Mouse (Mus musculus): ENCODE data around the gene Lrrc51. TPM values are rescaled to one million over a fixed set of nuclear protein-coding genes. Genes with fewer than 3 reads are reported as not detected.
A peak's percentile ranks its signal among the peaks of the same experiment; 100 is the strongest.
"Not testable (repeated sequence)": the region's sequence is repeated elsewhere in the genome, so short reads cannot be mapped to it uniquely, and the experiment has no call there.

The Lrrc51 gene
- polyA plus RNA-seq, 1 experiment from 2014 or later = 8.8 TPM

DNA sequence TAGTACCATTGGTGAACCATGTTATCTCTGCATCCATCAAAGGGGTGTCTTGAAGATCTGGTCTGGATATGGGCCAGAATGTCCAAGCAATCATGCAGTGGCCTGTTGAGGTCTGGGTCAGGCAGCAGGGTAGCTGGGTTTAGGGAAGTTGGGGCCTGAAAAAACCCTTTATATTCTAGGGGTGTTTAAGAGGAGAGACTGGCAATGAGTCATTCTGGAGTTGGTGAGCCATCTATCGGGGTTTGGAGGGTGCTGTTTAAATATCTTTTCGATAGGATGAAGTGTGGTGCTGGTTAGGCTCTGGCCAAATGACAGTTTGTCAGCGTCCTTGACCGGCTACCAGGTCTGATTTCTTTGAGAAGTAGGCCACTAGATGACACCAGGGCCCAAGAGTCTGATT, 2.3 kb upstream of the Lrrc51 start:
- no peaks in the 10 kb centered on the region for H3K9me3 ChIP-seq (ENCODE audit: control insufficient read depth, low read length)
- no peak overlapping the region for H3K4me3 ChIP-seq (ENCODE audit: low read depth, low read length)
- no peak overlapping the region for H3K27ac ChIP-seq (ENCODE audit: low read depth, low read length)
- ATAC-seq (ENCODE audit: insufficient read depth, low FRiP score, low TSS enrichment) = no peak
- H3K4me1 ChIP-seq (ENCODE audit: control insufficient read depth, insufficient read depth, low read length) = peaks cover 3% of the 10 kb centered on the region; the same call in 1 of the 2 replicates
- no peak for DNase-seq (ENCODE audit: low spot score)
- H3K9ac ChIP-seq (ENCODE audit: low read length) = no peak overlapping the region
- H3K27me3 ChIP-seq (ENCODE audit: control insufficient read depth, insufficient read depth, low read length) = no peaks in the 10 kb centered on the region
- whole genome bisulfite sequencing = 92% methylated on average over 4 of the region's 4 CpGs
- peaks cover 2% of the 10 kb centered on the region; the same call in 1 of the 2 replicates for H3K36me3 ChIP-seq (ENCODE audit: control insufficient read depth, insufficient read depth, low read length)
- no peak overlapping the region for H3K4me2 ChIP-seq (ENCODE audit: low read depth)

DNA sequence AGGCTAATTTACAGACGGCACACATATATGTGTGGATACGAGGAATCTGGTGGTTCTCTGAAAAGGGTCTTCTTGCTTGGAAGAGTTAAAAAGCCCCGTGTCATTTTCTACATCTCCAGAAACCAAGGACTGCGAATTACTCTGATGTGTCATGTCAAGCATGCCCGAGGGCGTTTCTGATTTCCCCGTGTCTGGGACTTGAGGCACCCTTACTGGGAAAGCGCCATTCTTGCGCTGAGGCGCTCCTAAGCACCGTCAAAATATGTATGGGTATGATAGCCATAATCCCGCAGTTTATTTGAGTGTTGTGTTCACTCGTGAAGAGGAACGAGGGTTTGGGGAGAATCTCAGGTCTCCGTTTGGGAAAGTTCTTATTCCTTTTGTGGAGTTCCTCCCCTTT, 395 bp downstream of the Lrrc51 start:
- H3K27ac ChIP-seq (ENCODE audit: low read depth, low read length) = 0 out of 2 replicates have a peak overlapping the region, but pooled peaks have one; percentile 27
- WGBS = 10% methylated on average over 15 of the region's 15 CpGs
- no peak for DNase-seq (ENCODE audit: low spot score)
- peak overlapping the region; percentile 90 for H3K4me3 ChIP-seq (ENCODE audit: low read depth, low read length)
- peaks cover 2% of the 10 kb centered on the region; the same call in 1 of the 2 replicates for H3K36me3 ChIP-seq (ENCODE audit: control insufficient read depth, insufficient read depth, low read length)
- peak overlapping the region; percentile 80 for H3K4me2 ChIP-seq (ENCODE audit: low read depth)
- peak; percentile 48 for ATAC-seq (ENCODE audit: insufficient read depth, low FRiP score, low TSS enrichment)
- H3K4me1 ChIP-seq (ENCODE audit: control insufficient read depth, insufficient read depth, low read length) = peaks cover 3% of the 10 kb centered on the region; the same call in 1 of the 2 replicates
- no peaks in the 10 kb centered on the region for H3K9me3 ChIP-seq (ENCODE audit: control insufficient read depth, low read length)
- no peaks in the 10 kb centered on the region for H3K27me3 ChIP-seq (ENCODE audit: control insufficient read depth, insufficient read depth, low read length)
- peak overlapping the region; percentile 69 for H3K9ac ChIP-seq (ENCODE audit: low read length)

DNA sequence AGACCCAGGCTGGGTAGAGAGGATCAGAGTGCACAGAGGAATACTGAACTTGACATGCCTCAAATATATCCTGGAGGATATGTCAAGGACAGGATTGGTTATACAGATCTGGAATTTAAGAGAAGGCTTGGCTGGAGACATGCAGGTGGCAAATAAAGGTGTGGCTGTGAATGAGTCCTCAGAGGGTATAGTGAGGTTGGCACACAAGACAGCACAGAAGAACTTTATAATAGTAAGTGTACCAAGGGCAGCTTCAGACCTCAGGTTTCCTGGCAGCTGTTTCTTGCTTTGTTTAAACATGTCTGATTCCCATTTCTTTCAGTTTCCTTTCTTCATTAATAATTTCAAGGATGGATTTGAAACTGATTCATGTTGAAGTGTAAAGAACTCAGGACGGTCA, 1.1 kb downstream of the Lrrc51 start:
- 95% methylated on average over 1 of the region's 1 CpGs for WGBS
- DNase-seq (ENCODE audit: low spot score) = no peak

DNA sequence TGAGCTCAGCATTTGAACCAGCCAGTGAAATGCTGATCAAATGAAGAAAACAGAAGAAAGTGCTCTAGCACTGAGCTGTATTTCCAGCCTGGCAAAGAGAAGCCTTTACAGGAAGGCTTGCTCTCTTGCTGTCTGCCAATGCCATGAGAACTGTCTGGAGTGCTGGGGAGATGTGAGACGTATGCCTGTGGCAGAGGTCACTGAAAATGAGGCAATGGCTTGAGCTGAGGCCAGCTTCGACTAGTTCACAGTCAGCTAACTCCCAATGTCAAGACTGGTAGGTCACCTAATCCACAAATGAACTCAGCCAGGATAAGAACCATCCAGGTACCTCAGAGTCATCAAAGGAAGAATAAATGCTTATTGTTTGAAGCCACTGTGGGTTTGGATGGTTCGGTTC, 5.6 kb downstream of the Lrrc51 start:
- H3K9me3 ChIP-seq (ENCODE audit: control insufficient read depth, low read length) = no peaks in the 10 kb centered on the region
- H3K4me1 ChIP-seq (ENCODE audit: control insufficient read depth, insufficient read depth, low read length) = no peaks in the 10 kb centered on the region
- H3K9ac ChIP-seq (ENCODE audit: low read length) = no peak overlapping the region
- no peaks in the 10 kb centered on the region for H3K27me3 ChIP-seq (ENCODE audit: control insufficient read depth, insufficient read depth, low read length)
- no peak overlapping the region for H3K4me3 ChIP-seq (ENCODE audit: low read depth, low read length)
- WGBS = 89% methylated on average over 3 of the region's 3 CpGs
- DNase-seq (ENCODE audit: low spot score) = no peak
- no peak overlapping the region for H3K27ac ChIP-seq (ENCODE audit: low read depth, low read length)
- no peaks in the 10 kb centered on the region for H3K36me3 ChIP-seq (ENCODE audit: control insufficient read depth, insufficient read depth, low read length)
- H3K4me2 ChIP-seq (ENCODE audit: low read depth) = no peak overlapping the region
- no peak for ATAC-seq (ENCODE audit: insufficient read depth, low FRiP score, low TSS enrichment)

More for the DNA sequence above, 1.1 kb downstream of the Lrrc51 start:
- Histone ChIP-seq H3K27me3 (ENCODE audit: control insufficient read depth, insufficient read depth, low read length) (no peaks in the 10 kb centered on the region), H3K4me3 (ENCODE audit: low read depth, low read length) (no peak overlapping the region), H3K9me3 (ENCODE audit: control insufficient read depth, low read length) (no peaks in the 10 kb centered on the region), H3K4me2 (ENCODE audit: low read depth) (0 out of 2 replicates have a peak overlapping the region, but pooled peaks have one; percentile 80), H3K36me3 (ENCODE audit: control insufficient read depth, insufficient read depth, low read length) (peaks cover 1% of the 10 kb centered on the region; the same call in 1 of the 2 replicates), H3K4me1 (ENCODE audit: control insufficient read depth, insufficient read depth, low read length) (peaks cover 3% of the 10 kb centered on the region; the same call in 1 of the 2 replicates), H3K9ac (ENCODE audit: low read length) (no peak overlapping the region), H3K27ac (ENCODE audit: low read depth, low read length) (no peak overlapping the region)
- ATAC-seq (ENCODE audit: insufficient read depth, low FRiP score, low TSS enrichment) = no peak

DNA sequence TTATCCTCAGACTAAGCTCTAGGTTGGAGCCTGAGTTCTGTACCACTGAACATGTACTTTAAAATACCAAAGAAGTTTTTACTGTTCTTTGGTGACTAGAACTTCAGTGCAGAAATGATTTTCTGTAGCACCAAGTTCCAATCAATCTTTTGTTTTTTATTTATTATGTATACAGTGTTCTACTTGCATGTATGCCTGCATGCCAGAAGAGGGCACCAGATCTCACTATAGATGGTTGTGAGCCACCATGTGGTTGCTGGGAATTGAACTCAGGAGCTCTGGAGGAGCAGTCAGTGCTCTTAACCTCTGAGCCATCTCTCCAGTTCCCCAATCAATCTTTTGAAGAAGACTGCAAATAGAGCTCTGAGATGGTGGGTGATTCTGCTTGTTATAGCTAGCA, 7.8 kb downstream of the Lrrc51 start:
- ATAC-seq (ENCODE audit: insufficient read depth, low FRiP score, low TSS enrichment); H3K9ac ChIP-seq (ENCODE audit: low read length); H3K27ac ChIP-seq (ENCODE audit: low read depth, low read length): not testable (repeated sequence)

DNA sequence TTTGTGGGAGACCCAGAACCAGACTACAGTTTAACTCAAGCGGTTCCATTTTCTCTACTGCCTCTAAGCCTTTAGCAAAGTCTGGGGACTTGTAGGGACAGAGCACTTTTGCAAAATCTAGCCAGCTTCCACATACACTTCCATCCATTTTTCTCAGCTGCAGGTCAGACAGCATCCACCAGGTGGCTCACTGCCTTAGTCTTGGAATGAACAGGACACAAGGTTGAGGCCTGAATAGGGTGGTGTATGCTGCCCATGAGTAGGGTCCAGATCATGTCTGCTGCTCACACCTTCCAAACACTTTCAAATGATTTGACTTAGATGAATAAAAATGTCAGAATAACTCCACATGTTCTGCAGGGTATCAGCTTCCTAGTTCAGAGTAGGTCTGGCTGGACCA, 15.6 kb downstream of the Lrrc51 start:
- ATAC-seq (ENCODE audit: insufficient read depth, low FRiP score, low TSS enrichment) = peak; percentile 55; the same call in 1 of the 2 replicates
- no peaks in the 10 kb centered on the region for H3K9me3 ChIP-seq (ENCODE audit: control insufficient read depth, low read length)

More for the DNA sequence above, 7.8 kb downstream of the Lrrc51 start:
- not testable (repeated sequence) for H3K9me3 ChIP-seq (ENCODE audit: control insufficient read depth, low read length); H3K4me2 ChIP-seq (ENCODE audit: low read depth); H3K4me1 ChIP-seq (ENCODE audit: control insufficient read depth, insufficient read depth, low read length); DNase-seq (ENCODE audit: low spot score); H3K4me3 ChIP-seq (ENCODE audit: low read depth, low read length); H3K36me3 ChIP-seq (ENCODE audit: control insufficient read depth, insufficient read depth, low read length); H3K27me3 ChIP-seq (ENCODE audit: control insufficient read depth, insufficient read depth, low read length)

DNA sequence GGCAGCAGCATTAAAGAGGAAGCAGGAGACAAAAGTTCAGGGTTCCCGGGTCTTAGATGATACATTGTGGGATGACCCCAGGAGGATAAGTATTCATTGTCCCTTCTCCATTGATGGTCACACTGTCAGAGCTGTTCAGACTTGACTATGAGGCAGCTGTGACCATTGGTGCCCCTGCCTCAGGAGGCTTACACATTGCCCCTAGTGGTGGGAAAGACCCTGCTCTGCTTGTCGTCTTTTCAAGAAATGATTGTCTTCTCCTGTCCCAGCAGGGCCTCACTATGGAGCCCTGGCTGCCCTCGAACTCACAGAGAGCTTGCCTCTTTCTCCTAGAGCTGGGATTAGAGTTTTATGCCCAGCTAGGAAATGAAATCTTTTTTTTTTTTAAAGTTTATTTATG, 21.7 kb downstream of the Lrrc51 start:
- no peak overlapping the region for H3K4me2 ChIP-seq (ENCODE audit: low read depth)
- H3K36me3 ChIP-seq (ENCODE audit: control insufficient read depth, insufficient read depth, low read length) = peaks cover 15% of the 10 kb centered on the region
- H3K27me3 ChIP-seq (ENCODE audit: control insufficient read depth, insufficient read depth, low read length) = no peaks in the 10 kb centered on the region
- ATAC-seq (ENCODE audit: insufficient read depth, low FRiP score, low TSS enrichment) = no peak
- no peak for DNase-seq (ENCODE audit: low spot score)
- H3K9me3 ChIP-seq (ENCODE audit: control insufficient read depth, low read length) = no peaks in the 10 kb centered on the region
- H3K9ac ChIP-seq (ENCODE audit: low read length) = no peak overlapping the region
- H3K27ac ChIP-seq (ENCODE audit: low read depth, low read length) = no peak overlapping the region
- WGBS = 60% methylated on average over 3 of the region's 3 CpGs
- no peak overlapping the region for H3K4me3 ChIP-seq (ENCODE audit: low read depth, low read length)
- no peaks in the 10 kb centered on the region for H3K4me1 ChIP-seq (ENCODE audit: control insufficient read depth, insufficient read depth, low read length)

More for the DNA sequence above, 15.6 kb downstream of the Lrrc51 start:
- Histone ChIP-seq H3K27me3 (ENCODE audit: control insufficient read depth, insufficient read depth, low read length) (no peaks in the 10 kb centered on the region), H3K27ac (ENCODE audit: low read depth, low read length) (no peak overlapping the region), H3K36me3 (ENCODE audit: control insufficient read depth, insufficient read depth, low read length) (peaks cover 3% of the 10 kb centered on the region), H3K4me2 (ENCODE audit: low read depth) (no peak overlapping the region), H3K4me1 (ENCODE audit: control insufficient read depth, insufficient read depth, low read length) (no peaks in the 10 kb centered on the region), H3K9ac (ENCODE audit: low read length) (no peak overlapping the region), H3K4me3 (ENCODE audit: low read depth, low read length) (no peak overlapping the region)
- DNase-seq (ENCODE audit: low spot score) = peak; percentile 78
- 11% methylated on average over 1 of the region's 1 CpGs for WGBS

DNA sequence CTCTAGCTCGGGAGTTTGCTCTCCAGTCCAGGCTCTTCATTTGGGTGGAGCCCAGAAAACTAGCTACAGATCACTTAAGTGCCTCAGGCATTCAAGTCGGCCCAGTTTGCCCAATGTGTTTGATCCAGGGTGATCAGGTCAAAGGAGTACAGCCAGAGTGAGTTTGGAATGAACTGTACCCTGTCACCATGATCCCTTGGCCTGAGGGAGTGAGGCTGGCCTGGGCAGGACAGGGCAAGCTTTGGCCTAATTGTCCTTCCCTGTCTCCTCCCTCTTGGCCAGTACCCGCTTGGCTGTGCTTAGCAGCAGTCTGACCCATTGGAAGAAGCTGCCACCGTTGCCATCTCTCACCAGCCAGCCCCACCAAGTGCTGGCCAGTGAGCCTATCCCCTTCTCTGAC, 23.6 kb downstream of the Lrrc51 start:
- WGBS = 86% methylated on average over 4 of the region's 4 CpGs
- H3K9ac ChIP-seq (ENCODE audit: low read length) = no peak overlapping the region
- H3K4me1 ChIP-seq (ENCODE audit: control insufficient read depth, insufficient read depth, low read length) = no peaks in the 10 kb centered on the region
- DNase-seq (ENCODE audit: low spot score) = no peak
- no peaks in the 10 kb centered on the region for H3K27me3 ChIP-seq (ENCODE audit: control insufficient read depth, insufficient read depth, low read length)
- H3K4me2 ChIP-seq (ENCODE audit: low read depth) = no peak overlapping the region
- ATAC-seq (ENCODE audit: insufficient read depth, low FRiP score, low TSS enrichment) = no peak
- H3K4me3 ChIP-seq (ENCODE audit: low read depth, low read length) = no peak overlapping the region
- H3K36me3 ChIP-seq (ENCODE audit: control insufficient read depth, insufficient read depth, low read length) = peaks cover 15% of the 10 kb centered on the region
- H3K9me3 ChIP-seq (ENCODE audit: control insufficient read depth, low read length) = no peaks in the 10 kb centered on the region
- no peak overlapping the region for H3K27ac ChIP-seq (ENCODE audit: low read depth, low read length)

DNA sequence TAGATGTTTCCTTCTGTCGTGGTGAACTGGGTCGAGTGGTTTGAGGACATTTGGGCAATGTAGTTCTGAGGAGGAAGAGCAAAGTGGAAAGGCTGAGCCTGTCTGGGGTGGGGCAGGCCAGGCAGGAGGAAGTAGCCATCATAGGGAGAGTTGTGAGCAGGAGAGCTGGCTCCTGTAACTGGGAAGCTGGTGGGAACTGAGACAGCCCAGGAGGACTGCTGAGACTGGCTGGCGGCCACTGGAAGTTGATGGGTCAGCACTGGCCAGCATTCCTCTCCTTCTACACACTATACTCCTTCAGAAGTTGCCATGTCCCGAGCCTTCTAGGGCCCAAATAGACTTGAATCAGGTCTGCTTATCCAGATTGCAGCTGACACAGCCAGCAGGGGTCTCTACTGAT, 25.3 kb downstream of the Lrrc51 start:
- Histone ChIP-seq H3K4me1 (ENCODE audit: control insufficient read depth, insufficient read depth, low read length) (no peaks in the 10 kb centered on the region), H3K4me3 (ENCODE audit: low read depth, low read length) (no peak overlapping the region), H3K4me2 (ENCODE audit: low read depth) (no peak overlapping the region), H3K36me3 (ENCODE audit: control insufficient read depth, insufficient read depth, low read length) (peaks cover 15% of the 10 kb centered on the region), H3K27ac (ENCODE audit: low read depth, low read length) (no peak overlapping the region), H3K9ac (ENCODE audit: low read length) (no peak overlapping the region), H3K9me3 (ENCODE audit: control insufficient read depth, low read length) (no peaks in the 10 kb centered on the region), H3K27me3 (ENCODE audit: control insufficient read depth, insufficient read depth, low read length) (no peaks in the 10 kb centered on the region)
- 84% methylated on average over 4 of the region's 4 CpGs for WGBS
- DNase-seq (ENCODE audit: low spot score) = no peak
- no peak for ATAC-seq (ENCODE audit: insufficient read depth, low FRiP score, low TSS enrichment)

Data from neural tube, embryonic 11.5 days (tissue).